Mouse (Mus musculus): ENCODE data around the gene Gja1.

DNA sequence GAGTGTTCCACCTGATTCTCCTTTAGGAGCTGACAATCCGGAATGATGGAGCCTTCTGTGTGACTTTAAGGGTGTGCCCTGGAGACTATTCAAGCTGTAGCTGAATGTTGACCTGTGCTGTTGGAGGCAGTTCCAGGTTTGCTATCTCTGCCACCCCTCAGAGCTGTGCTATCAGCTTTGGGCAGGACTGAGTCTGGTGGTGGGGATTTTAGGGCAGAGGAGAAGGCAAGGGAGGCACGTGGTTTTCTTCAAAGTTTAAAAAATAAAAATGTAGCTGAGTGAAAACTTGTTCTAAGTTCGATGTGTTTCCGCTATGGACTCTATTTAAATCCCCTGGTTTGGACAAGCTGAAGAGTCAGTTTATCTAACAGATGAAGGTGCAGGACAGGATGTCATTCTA lies 62.5 kb downstream of the Gja1 start:
- TF ChIP-seq POLR2A (IDR thresholded peaks at IDR 0.05; ENCODE audit: control insufficient read depth, extremely low read depth, insufficient read depth, low read length, poor library complexity) (no peak), CTCF (IDR thresholded peaks at IDR 0.05; ENCODE audit: borderline replicate concordance, control insufficient read depth, extremely low read depth, insufficient read depth, low read length, poor library complexity) (no peak)
